Mouse (Mus musculus) intestine, embryonic 15.5 days (tissue): ENCODE measurements around the gene Slc25a39. TPM values are rescaled to one million over a fixed set of nuclear protein-coding genes. Genes with fewer than 3 reads are reported as not detected.

Experiments
- ATAC-seq: fragments of 200-750 bp; cut with Nextera tagmentation; 2 replicates; pipeline ENCODE4 v1.8.0; 2017; ENCODE audit warnings: moderate TSS enrichment, moderate library complexity
- H3K27ac ChIP-seq: fragments of 300-500 bp; sonication (generic); 2 replicates; pipeline ENCODE4 v1.5.1; 2015; ENCODE audit warnings: mild to moderate bottlenecking, inconsistent platforms
- H3K27me3 ChIP-seq: fragments of 300-500 bp; sonication (generic); replicated peaks from 2 replicates; pipeline ENCODE4 v1.6.1; 2015; ENCODE audit warnings: inconsistent platforms
- H3K36me3 ChIP-seq: fragments of 300-500 bp; sonication (generic); 2 replicates; pipeline ENCODE4 v1.6.1; 2015; ENCODE audit warnings: inconsistent platforms
- H3K4me1 ChIP-seq: fragments of 300-500 bp; sonication (generic); replicated peaks from 2 replicates; pipeline ENCODE4 v1.6.1; 2015; ENCODE audit warnings: inconsistent platforms
- H3K4me2 ChIP-seq: fragments of 300-500 bp; sonication (generic); replicated peaks from 2 replicates; pipeline ENCODE4 v1.6.1; 2015; ENCODE audit warnings: mild to moderate bottlenecking, inconsistent platforms
- H3K4me3 ChIP-seq: fragments of 300-500 bp; sonication (generic); replicated peaks from 2 replicates; pipeline ENCODE4 v1.5.1; 2015; ENCODE audit warnings: inconsistent platforms
- H3K9ac ChIP-seq: fragments of 300-500 bp; sonication (generic); 2 replicates; pipeline ENCODE4 v1.6.1; 2015; ENCODE audit warnings: inconsistent platforms
- H3K9me3 ChIP-seq: fragments of 300-500 bp; sonication (generic); 2 replicates; pipeline ENCODE4 v1.6.1; 2016; ENCODE audit warnings: inconsistent platforms
- WGBS: fragments of 180-500 bp; shearing (Covaris S2); methylation state at CpG from one replicate; pipeline ENCODE4 v1.1.7; 2015; 5-methylcytosine and 5-hydroxymethylcytosine counted together
- polyA plus RNA-seq: library from polyadenylated mRNA; unstranded; fragments of >200 nt; fragmentation: Nextera tagmentation; extraction: Ambion mirVana; gene quantifications from 2 replicates; pipeline ENCODE4 v1.2.1, GENCODE M21; 2015

Slc25a39 gene
- polyA plus RNA-seq, 1 experiment from 2014 or later, result 305 TPM

- Histone ChIP-seq H3K27me3 (0 out of 2 replicates have a peak, but pooled peaks cover 6% of the 10 kb centered on the region), H3K9me3 (no peaks in the 10 kb centered on the region), H3K27ac (no peak overlapping the region), H3K36me3 (peaks cover 15% of the 10 kb centered on the region), H3K4me2 (no peak overlapping the region), H3K9ac (no peak overlapping the region), H3K4me1 (peaks cover 24% of the 10 kb centered on the region), H3K4me3 (no peak overlapping the region)
- ATAC-seq, result peak; percentile 31; the same call in 1 of the 2 replicates
- 13% methylated on average over 7 of the region's 7 CpGs for WGBS
Observed at GRCm38 (mm10) chr11:102434406-102434805, 26.7 kb upstream of the Slc25a39 start.

- Histone ChIP-seq H3K4me3 (no peak overlapping the region), H3K9me3 (no peaks in the 10 kb centered on the region), H3K36me3 (peaks cover 15% of the 10 kb centered on the region; the same call in 1 of the 2 replicates), H3K27ac (no peak overlapping the region), H3K9ac (no peak overlapping the region), H3K27me3 (0 out of 2 replicates have a peak, but pooled peaks cover 6% of the 10 kb centered on the region), H3K4me1 (peaks cover 27% of the 10 kb centered on the region), H3K4me2 (no peak overlapping the region)
- WGBS, result 88% methylated on average over 7 of the region's 7 CpGs
- ATAC-seq, result no peak
Observed at GRCm38 (mm10) chr11:102433866-102434265, 26.1 kb upstream of the Slc25a39 start.

GRCm38 (mm10) chr11:102432896-102433295 is 25.1 kb upstream of the Slc25a39 start:
- H3K4me1 ChIP-seq, result peaks cover 21% of the 10 kb centered on the region
- H3K4me2 ChIP-seq, result no peak overlapping the region
- H3K27me3 ChIP-seq, result no peaks in the 10 kb centered on the region
- 0 out of 2 replicates have a peak overlapping the region, but pooled peaks have one; percentile 20 for H3K9ac ChIP-seq
- peaks cover 15% of the 10 kb centered on the region; the same call in 1 of the 2 replicates for H3K36me3 ChIP-seq
- H3K9me3 ChIP-seq, result no peaks in the 10 kb centered on the region
- no peak for ATAC-seq
- 93% methylated on average over 6 of the region's 6 CpGs for WGBS
- H3K4me3 ChIP-seq, result no peak overlapping the region
- H3K27ac ChIP-seq, result no peak overlapping the region

- 66% methylated on average over 16 of the region's 16 CpGs for WGBS
- H3K9ac ChIP-seq, result no peak overlapping the region
- peak overlapping the region; percentile 26; the same call in 1 of the 2 replicates for H3K4me2 ChIP-seq
- no peak for ATAC-seq
- peaks cover 15% of the 10 kb centered on the region for H3K4me1 ChIP-seq
- no peaks in the 10 kb centered on the region for H3K9me3 ChIP-seq
- H3K27ac ChIP-seq, result no peak overlapping the region
- H3K4me3 ChIP-seq, result 0 out of 2 replicates have a peak overlapping the region, but pooled peaks have one; percentile 2
- H3K27me3 ChIP-seq, result no peaks in the 10 kb centered on the region
- peaks cover 15% of the 10 kb centered on the region; the same call in 1 of the 2 replicates for H3K36me3 ChIP-seq
Observed at GRCm38 (mm10) chr11:102432115-102432843, 24.5 kb upstream of the Slc25a39 start.

GRCm38 (mm10) chr11:102431728-102432114 is 24.0 kb upstream of the Slc25a39 start:
- no peak overlapping the region for H3K9ac ChIP-seq

GRCm38 (mm10) chr11:102431018-102431645 is 23.4 kb upstream of the Slc25a39 start:
- Histone ChIP-seq H3K9ac (peak overlapping the region; percentile 64), H3K27ac (peak overlapping the region; percentile 88), H3K4me3 (peak overlapping the region; percentile 74), H3K4me1 (peaks cover 11% of the 10 kb centered on the region), H3K9me3 (no peaks in the 10 kb centered on the region), H3K4me2 (peak overlapping the region; percentile 87), H3K27me3 (no peaks in the 10 kb centered on the region), H3K36me3 (peaks cover 15% of the 10 kb centered on the region; the same call in 1 of the 2 replicates)
- ATAC-seq, result peak; percentile 32; the same call in 1 of the 2 replicates
- WGBS, result 0% methylated on average over 7 of the region's 7 CpGs

More at GRCm38 (mm10) chr11:102431728-102432114, 24.0 kb upstream of the Slc25a39 start:
- Histone ChIP-seq H3K36me3 (peaks cover 15% of the 10 kb centered on the region; the same call in 1 of the 2 replicates), H3K4me1 (peaks cover 11% of the 10 kb centered on the region), H3K4me2 (peak overlapping the region; percentile 26; the same call in 1 of the 2 replicates), H3K27me3 (no peaks in the 10 kb centered on the region), H3K27ac (no peak overlapping the region), H3K9me3 (no peaks in the 10 kb centered on the region), H3K4me3 (no peak overlapping the region)
- no peak for ATAC-seq
- 74% methylated on average over 3 of the region's 3 CpGs for WGBS

GRCm38 (mm10) chr11:102430121-102431017 is 22.6 kb upstream of the Slc25a39 start, which contains the start of gene Grn:
TSS of gene Grn (plus strand) at chr11:102430315.
- Histone ChIP-seq H3K9me3 (no peaks in the 10 kb centered on the region), H3K9ac (peak within 1 kb of the TSS; percentile 64), H3K27ac (peak within 1 kb of the TSS; percentile 88), H3K4me1 (peaks cover 11% of the 10 kb centered on the region), H3K4me2 (peak within 1 kb of the TSS; percentile 87), H3K36me3 (peaks cover 8% of the 10 kb centered on the region; the same call in 1 of the 2 replicates), H3K27me3 (no peaks in the 10 kb centered on the region), H3K4me3 (peak within 1 kb of the TSS; percentile 74)
- ATAC-seq, result peak; percentile 94
- 0% methylated on average over 29 of the region's 29 CpGs for WGBS

- Histone ChIP-seq H3K27ac (no peak overlapping the region), H3K9me3 (no peaks in the 10 kb centered on the region), H3K4me1 (peaks cover 11% of the 10 kb centered on the region), H3K4me3 (peak overlapping the region; percentile 74), H3K9ac (peak overlapping the region; percentile 60), H3K36me3 (0 out of 2 replicates have a peak, but pooled peaks cover under 1% of the 10 kb centered on the region), H3K27me3 (no peaks in the 10 kb centered on the region), H3K4me2 (peak overlapping the region; percentile 87)
- ATAC-seq, result no peak
- WGBS, result 44% methylated on average over 3 of the region's 3 CpGs
Observed at GRCm38 (mm10) chr11:102429551-102429950, 21.8 kb upstream of the Slc25a39 start.

- no peaks in the 10 kb centered on the region for H3K27me3 ChIP-seq
- H3K36me3 ChIP-seq, result no peaks in the 10 kb centered on the region
- H3K4me2 ChIP-seq, result peak overlapping the region; percentile 87
- H3K9me3 ChIP-seq, result no peaks in the 10 kb centered on the region
- H3K27ac ChIP-seq, result no peak overlapping the region
- peaks cover 11% of the 10 kb centered on the region for H3K4me1 ChIP-seq
- 65% methylated on average over 8 of the region's 8 CpGs for WGBS
- ATAC-seq, result no peak
- H3K9ac ChIP-seq, result peak overlapping the region; percentile 60; the same call in 1 of the 2 replicates
- H3K4me3 ChIP-seq, result no peak overlapping the region
Observed at GRCm38 (mm10) chr11:102428981-102429540, 21.3 kb upstream of the Slc25a39 start.

- Histone ChIP-seq H3K27ac (no peak overlapping the region), H3K4me1 (peaks cover 7% of the 10 kb centered on the region; the same call in 1 of the 2 replicates), H3K9ac (no peak overlapping the region), H3K27me3 (no peaks in the 10 kb centered on the region), H3K36me3 (no peaks in the 10 kb centered on the region), H3K4me2 (no peak overlapping the region), H3K4me3 (no peak overlapping the region), H3K9me3 (no peaks in the 10 kb centered on the region)
- no peak for ATAC-seq
- 81% methylated on average over 8 of the region's 8 CpGs for WGBS
Observed at GRCm38 (mm10) chr11:102425555-102426316, 18.0 kb upstream of the Slc25a39 start.

- Histone ChIP-seq H3K36me3 (no peaks in the 10 kb centered on the region), H3K9ac (no peak overlapping the region), H3K4me3 (no peak overlapping the region), H3K9me3 (no peaks in the 10 kb centered on the region), H3K27ac (no peak overlapping the region), H3K27me3 (no peaks in the 10 kb centered on the region), H3K4me1 (peaks cover 5% of the 10 kb centered on the region; the same call in 1 of the 2 replicates), H3K4me2 (no peak overlapping the region)
- ATAC-seq, result no peak
- 70% methylated on average over 6 of the region's 6 CpGs for WGBS
Observed at GRCm38 (mm10) chr11:102424666-102425065, 16.9 kb upstream of the Slc25a39 start.
